Mouse (Mus musculus) embryo, embryonic 11 days (tissue): ENCODE data around the gene Gm44511.
A peak's percentile ranks its signal among the peaks of the same experiment; 100 is the strongest.
"Not testable (repeated sequence)": the region's sequence is repeated elsewhere in the genome, so short reads cannot be mapped to it uniquely, and the experiment has no call there.

Experiments used
- DNase-seq: peaks from one replicate; pipeline ENCODE4 v3.0.0-alpha.2; 2015

The Gm44511 gene

DNA sequence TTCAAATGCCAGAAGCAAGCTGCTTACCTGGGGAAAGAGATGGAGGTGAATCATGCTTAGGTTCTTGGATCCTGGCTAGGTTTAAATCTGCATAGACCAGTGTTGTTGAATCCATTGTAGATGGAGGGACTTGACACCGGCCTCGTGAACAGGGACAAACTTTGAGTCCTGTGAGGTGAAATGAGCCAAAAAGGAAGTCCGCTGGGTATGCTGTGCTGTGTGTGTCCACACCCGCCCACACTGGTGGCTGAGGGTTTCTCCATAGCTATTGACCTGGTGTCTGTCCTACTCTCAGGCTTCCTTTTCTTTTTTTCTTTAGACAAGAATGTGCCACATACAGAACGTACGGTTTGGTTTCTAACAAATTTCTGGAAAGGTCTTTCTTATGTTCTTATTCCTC is at the start of gene Gm44511, which contains the start of gene Klrb1b:
TSS of gene Gm44511 (minus strand) at position 184 of the 400 bp plus-strand sequence.
TSS of gene Klrb1b (minus strand) at position 200 of the 400 bp plus-strand sequence.
- DNase-seq = no peak

DNA sequence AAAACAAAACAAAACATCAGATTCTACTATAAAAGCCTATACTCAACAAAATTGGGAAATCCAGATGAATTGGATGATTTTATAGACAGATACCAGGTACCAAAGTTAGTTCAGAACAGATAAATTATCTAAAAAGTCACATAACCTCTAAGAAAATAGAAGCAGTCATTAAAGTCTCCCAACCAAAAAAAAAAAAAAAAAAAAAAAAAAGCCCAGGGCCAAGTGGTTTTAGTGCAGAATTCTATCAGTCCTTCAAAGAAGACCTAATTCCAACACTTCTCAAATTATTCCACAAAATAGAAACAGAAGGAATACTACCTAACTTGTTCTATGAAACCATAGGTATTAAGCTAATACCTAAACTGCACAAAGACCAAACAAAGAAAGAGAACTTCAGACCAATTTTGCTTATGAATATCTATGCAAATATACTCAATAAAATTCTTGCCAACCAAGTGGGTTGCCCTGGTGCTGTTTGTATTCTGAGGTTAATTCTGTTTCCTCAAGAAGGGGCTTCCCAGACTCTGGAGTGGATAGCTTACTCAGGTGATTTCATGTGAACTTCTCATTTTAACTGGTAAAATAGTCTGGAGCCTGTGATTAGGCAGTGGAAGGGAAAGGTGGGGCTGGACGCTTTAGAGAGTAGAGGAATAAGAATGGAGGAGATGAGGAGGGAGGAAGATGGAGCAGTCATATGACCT is 45.9 kb upstream of the Gm44511 start:
- no peak for DNase-seq

DNA sequence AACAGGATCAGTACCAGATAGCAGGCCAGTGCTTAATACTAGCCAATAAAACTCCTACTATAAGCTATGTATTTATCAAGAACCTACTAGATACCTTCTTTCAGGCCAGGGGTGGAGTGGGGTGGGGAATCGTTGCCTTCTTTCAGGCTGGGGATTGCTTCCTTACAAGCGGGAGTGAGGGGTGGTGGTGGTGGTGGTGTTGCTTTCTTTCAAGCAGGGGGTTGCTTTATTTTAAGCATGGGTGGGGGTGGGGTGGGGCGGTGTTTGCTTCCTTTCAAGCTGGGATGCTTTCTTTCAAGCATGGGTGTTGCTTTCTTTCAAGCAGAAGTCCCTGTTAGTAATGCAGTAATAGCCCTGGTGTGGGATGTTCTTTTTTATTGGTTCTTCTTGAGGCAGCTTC is 42.7 kb upstream of the Gm44511 start:
- no peak for DNase-seq

DNA sequence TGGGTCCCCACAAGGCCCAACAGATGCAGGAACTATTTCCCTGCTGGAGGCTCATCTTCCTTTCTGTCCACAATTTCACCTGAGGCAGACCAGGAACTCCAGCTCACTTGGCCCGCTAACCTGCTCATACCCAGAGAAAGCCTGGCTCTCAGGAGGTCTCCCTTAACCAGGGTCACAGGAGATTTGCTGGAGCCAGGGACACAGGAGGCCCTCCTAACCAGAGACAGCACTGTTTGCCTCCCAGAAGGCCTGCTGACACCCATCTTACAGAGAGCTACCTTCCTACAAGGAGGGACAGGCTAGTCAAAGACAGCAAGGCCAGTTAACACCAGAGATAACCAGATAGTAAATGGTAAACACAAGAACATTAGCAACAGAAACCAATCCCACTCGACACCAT is 31.9 kb upstream of the Gm44511 start:
- DNase-seq = no peak

DNA sequence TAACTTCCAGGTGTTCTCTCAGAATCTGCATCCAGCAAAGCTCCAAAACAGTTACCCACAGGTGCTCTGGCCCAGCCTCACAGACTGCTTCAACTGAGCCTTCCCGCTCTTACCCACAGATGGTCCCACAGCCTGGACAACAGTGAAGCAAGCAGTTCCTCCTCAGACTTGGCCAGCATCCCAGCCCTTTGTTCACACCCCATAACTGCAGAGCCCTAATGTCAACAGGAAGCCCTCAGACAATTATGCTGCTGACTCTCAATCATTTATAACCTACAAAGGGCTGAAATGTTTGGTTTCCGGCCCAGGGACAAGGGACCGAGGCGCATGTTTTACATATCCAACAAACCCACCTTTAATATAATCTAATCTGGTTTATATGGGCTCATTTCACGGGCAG is 30.1 kb upstream of the Gm44511 start:
- DNase-seq = no peak

DNA sequence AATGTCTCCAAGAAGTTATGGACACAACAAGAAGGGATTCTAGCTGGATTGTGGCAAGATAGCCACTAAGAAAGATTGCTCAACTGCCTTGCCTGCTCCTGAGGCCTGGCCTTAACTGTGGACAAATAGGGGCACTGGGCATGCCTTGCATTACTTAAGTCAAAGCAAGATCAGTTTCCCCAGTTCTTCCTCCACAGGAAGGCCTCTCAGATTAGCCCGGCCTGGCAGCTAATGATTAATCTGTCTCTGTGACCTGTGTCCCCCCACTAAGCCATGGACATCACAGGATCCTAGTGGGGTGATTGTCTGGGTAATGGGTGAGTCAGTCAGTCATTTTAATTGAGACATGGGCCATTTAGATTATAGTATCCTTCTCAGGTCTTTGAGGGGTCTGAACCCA is 29.4 kb upstream of the Gm44511 start:
- no peak for DNase-seq

DNA sequence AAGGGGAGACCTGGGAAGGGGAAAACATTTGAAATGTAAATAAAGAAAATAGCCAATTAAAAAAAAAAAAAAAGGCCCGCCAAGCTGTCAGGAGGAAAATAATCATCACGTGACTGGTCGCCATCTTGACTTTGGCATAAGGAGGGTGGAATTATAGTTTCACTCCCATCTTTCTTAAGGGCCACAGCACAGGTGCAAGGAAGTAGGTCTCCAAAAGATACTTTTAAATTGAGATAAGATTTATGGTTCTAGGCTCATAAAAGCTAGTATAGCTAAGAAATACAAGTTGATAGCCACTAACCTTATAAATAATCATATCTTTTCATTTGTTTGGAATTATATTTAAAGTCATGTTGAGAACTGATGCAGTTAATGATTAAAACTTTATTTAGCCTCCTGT is 28.8 kb upstream of the Gm44511 start:
- DNase-seq = no peak

DNA sequence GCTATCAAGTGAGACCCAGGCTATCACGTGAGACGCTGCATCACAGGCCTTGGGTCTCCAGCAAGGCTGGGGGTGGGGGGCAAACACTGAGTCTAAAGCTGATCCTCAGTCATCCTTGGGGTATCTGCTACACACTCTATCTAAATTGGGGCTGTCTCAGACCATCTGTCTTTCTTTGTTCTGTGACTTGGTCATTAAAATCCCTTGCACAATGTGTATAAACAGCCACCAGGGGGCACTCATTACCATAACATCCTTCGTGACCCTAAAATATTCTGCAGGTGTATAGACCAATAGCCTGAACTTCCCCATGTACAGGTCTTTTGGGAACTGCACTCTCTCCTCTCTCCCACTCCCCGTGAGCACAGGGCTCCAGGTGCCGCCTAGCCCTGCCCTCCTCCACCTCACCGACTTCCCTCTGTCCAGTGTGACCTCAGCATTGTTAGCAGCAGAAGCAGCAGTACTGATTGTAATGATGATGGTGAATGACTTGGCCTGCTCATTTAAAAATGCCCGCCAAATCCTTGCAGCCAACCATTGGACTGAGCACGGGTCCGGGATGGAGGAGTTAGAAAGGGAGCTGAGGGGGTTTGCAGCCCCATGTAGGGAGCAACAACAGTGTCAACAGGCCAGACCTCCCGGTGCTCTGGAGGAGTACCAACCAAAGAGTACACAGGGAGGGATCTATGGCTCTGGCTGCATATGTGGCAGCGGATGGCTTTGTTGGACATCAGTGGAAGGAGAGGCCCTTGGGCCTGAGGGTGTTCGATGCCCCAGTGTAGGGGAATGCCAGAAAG is 28.1 kb upstream of the Gm44511 start:
- DNase-seq = peak; percentile 78

DNA sequence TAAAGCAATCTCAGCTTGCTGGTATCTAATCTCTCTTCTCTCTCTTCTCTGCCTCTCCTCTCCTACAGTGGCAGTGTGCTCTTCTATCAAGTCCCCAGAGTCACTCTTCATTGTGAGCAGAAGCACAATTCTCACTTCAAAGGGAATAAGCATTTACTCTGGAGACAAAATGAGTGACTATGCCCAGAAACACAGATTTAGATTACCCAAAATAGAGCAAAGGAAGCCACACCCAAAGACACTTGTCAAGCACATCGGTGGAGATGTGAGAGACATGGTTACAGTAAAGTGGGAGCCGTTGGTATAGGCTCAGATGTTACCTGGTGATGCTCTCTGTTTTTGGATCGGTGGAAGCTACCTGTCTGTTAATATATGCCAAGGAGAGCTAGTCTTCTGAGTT is 26.7 kb upstream of the Gm44511 start:
- DNase-seq = no peak

DNA sequence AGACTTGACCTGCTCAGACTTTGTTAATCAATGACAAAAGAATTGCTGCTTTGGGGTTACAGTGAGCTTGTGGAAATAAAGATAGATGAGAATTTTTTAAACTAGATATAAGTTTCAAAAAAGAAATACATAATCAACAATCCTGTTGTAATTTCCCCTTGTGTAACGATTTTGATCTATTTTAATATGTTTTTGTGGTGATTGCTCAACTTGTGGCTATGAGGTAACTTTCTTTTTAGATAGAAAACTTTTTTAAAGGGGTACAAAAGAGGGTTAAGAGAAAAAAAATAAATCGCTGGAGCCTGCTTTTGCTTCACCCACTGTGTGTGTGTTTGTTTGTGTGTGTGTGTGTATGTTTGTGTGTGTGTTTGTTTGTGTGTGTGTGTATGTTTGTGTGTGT is 25.0 kb upstream of the Gm44511 start:
- no peak for DNase-seq

DNA sequence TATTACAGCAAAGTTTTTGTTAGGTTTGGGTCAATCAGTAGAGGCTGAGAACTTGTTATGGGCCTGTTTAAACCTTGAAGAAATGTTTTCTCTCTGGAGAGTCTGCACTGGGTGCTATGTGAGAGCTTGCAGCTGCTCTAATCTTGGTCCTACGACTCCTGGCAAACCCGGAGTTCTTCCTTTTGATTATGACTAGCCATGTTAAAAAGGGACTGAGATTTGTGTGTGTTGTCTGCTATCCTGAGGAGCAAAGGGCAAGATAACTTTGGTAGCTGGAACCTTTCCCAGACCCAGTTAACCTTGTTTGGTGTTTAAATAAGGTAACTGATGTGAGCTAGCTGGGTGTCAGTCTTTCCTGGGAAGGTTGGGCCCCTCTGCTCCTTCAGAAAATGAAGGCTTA is 24.6 kb upstream of the Gm44511 start:
- no peak for DNase-seq

DNA sequence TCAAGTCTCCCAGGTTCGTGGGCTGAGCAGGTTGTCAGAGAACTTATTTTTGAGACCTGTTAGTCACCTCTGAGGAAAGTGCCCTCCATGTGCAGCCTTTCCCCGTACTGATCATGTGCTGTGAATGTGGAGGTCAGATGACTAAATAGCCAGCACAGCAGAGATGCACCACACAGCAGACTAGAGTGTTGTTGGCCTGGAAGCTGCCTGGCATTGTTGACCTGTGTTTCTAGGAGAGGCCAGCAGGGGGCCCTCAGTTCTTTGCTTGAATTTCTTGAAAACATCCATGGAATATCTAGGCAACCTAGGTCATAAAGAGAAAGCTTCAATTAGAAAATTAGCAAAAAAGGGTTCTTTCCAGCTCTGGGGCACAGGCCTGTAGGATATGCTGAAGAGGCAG is 23.8 kb upstream of the Gm44511 start:
- DNase-seq = peak; percentile 69

DNA sequence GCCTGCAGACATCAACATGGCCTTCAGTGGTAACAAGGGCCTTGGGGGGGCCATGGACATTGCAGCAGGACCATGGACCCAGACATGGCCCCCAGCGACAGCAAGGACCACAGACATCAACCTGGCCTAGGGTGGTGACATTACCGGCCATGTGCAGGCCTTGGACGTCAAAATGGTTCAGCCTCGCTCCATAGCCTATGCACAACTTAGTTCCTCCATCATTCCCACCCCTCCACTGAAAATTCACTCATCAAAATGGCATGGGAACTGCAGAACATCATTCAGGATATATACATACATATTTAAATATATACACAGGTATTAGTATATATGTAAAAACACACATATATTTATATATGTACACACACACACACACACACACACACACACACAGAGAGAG is 21.3 kb upstream of the Gm44511 start:
- DNase-seq = no peak

DNA sequence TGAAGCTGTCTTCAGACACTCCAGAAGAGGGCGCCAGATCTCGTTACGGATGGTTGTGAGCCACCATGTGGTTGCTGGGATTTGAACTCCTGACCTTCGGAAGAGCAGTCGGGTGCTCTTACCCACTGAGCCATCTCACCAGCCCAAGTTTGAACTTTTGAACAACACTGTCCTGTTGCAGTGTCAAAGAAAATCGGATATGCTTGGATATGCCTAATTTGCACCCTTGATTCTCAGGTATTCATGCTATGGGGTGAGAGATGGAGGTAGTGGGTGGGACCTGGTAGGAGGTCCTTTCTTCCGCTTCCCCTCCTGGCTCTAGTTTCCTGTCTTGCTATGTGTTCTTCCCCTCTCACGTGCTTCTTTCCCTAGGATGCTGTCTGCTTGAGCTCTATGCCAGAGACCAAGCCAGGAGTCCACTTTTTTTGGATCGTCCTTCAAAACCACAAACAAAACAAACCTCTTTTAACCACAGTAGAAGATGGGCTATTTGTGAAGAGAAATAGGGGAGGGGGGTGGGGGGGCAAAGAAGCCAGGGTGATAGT is 20.0 kb upstream of the Gm44511 start:
- DNase-seq = no peak

DNA sequence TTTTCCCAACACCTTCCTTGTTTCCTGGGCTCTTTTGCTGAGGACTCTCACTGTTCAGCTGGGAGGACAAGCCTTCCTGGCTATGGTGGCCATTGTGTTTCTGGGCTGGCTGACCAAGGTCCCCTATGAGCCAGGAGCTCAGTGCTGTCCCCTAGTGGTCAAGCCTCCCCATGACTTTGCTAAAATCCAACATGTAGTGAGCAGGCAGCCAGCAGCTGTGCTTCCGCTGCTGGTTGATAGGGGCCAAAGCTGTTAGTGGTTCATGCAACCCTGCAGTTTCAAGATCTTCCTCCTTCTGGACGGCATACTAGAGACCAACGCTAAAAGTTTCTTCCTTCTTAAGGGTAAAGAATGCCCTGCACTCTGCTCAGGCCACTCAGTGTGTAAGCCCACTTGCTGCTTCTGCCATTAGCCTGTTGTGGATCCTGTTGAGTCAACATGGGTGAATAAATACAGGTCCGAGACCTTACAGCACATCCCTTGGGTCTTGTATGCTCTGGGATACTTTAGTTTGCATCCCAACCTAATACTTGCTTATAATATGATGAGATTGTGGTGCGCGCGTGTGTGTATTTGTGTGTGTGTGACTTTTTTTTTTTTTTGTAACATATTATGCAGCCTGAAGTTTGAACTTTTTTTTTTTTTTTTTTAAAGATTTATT is 19.3 kb upstream of the Gm44511 start:
- DNase-seq = peak; percentile 92

DNA sequence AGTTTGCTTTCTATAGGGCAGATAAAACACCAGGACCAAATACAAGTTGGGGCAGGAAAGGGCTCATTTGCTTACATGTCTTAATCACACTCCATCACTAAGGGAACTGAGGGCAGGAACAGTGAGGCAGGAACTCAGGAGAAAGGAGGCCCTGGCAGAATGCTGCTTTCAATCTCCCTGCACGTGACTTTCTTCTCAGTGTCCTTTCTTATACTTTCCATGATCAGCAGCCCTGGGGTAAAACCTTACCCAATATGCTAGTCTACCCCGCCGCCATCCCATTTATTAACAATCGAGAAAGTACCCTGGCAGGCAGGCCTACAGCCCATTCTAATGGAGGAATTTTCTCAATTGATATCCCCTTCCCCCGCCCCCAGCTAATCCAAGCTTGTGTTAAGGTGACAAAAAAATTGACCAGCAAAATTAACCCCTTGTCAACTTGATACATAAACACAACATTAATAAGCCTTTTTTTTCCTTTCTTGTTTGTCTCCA is 18.5 kb upstream of the Gm44511 start:
- no peak for DNase-seq

DNA sequence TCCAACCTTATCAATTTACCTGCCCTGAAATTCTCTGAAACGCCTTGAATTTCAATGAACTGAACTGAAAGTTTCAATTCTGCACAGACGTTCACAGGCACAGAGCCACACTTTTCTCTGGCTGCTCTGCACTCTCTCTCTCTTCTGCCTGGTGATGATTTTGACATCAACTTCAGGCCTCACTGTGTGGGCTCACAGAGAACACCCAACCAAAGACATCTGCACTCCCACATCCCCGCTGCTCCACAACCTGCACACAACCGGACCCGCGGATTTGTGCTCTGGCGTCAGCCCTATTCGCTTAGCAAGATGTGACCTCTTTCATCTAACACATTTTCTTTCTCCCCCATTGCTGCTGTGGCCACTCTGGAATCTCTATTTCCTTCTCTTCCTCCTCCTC is 18.0 kb upstream of the Gm44511 start:
- DNase-seq = peak; percentile 11

DNA sequence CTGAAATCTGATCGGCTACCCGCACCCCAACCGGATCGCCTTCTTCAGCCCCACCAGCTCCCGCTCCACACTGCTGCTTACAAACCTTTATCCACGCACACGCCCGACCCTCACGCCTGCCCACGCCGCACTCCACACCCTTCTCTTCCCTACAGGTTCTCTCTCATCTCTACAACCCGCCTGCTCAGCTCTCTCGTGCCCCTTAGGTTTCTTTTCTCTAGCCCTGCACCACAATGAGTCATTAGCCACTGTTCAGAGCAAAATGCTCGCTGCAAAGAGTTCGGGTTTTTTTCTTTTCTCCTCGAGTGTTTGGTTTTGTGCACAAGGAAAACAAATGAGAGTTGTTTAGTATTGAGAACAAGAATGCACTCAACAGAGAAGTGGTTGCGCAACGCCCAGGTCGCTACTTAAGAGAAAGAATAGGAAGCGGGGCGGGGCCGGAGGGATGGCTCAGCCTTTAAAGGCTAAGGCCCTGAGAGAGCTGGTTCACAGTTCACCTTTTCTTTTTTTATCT is 17.4 kb upstream of the Gm44511 start:
- peak; percentile 85 for DNase-seq

DNA sequence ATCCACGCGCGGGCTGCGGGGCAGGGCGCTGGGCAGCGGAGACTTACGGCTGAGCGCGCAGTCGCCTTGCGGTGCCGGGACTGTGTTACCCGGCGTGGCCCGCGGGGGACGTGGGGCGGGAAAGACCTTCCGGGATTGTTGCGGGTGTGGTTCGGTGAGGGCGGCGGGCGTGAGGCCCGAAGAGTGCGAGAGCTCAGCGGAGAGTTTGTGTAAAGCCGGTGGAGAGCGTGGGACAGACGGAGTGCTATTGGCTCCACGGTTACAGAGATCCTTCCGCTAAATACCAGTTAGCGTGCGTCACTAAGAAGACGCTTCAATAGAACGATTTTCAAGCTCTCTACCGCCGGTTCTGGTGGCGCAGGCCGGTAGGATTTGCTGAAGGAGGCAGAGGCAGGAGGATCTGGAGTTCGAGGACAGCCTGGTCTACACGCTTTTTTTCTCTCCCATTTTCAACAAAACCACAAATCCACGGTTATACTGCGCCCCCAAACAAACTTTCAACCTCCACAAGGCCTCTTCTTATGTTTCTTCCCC is 16.9 kb upstream of the Gm44511 start:
- DNase-seq = peak; percentile 93

DNA sequence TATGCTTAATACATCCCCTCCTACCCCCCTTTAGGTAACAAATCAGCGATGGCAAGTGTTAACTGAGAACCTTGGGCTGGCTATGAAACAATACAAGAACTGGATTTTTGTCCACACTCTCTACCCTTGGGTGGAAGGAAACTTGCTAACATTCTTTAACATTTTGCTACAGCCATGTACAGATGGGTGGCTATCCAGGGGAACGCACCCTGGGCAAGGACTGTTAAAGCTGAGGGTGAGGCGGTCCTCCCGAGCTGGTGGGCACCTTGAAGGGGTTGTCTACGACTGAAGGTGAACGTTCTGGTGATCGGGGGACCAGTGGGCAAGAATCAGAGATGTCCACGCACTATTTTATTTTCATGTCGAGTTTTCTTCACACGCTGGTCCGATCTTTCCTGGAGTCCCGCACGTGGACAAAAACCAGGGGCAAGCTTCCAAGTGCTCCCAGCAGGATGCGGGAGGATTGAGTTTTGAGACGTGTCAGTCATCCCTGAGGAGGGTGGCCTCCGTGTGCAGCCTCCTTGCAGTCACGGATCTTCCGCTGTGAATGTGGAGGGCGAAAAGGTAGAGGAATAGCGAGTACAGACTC is 16.3 kb upstream of the Gm44511 start:
- no peak for DNase-seq

DNA sequence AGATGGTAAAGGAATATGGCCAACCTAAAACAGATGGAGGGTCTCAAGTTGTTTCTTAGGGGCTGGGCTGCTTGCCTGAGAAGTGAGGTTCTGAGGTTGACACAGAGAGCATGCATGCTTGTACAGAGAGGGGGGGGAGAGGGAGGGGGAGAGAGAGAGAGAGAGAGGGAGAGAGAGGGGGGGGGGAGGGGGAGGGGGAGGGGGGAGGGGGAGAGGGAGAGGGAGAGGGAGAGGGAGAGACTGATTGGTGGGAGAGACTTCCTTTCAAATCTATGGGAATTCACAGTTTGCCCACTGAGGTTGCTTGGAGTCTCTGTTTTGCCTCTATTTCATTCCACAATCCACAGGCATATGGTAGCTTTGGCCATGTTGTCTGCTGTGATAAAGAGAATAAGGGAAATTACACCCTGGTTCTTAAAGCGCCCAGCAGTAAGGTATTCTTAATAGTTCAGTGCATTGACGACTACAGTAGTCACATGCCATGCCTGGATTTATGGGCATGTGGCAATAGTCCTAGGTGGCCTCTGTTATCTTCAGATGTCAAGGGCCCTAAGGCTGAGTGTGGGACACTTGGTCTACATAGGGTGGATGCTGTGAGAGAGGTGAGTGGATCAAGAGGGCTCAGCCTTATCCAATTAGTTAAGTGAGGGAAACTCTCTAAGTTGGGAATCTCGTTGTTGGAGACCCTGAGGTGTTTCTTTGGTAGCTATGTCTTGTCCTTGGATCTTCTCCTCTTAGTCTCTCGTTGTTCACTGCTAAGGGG is 15.4 kb upstream of the Gm44511 start:
- DNase-seq = no peak

DNA sequence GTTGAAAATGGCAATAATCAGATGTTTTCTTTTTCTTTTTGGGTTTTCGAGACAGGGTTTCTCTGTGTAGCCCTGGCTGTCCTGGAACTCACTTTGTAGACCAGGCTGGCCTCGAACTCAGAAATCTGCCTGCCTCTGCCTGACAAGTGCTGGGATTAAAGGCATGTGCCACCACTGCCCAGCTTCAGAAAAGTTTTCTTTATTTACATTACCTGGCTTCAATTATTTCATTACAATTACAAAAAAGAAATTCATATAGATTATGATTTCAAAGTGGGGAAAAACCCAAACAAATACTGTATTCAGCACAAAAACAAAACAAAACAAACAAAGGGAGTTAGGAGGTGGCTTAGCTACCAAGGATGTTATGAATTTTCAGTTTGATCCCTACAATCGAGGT is 14.6 kb upstream of the Gm44511 start:
- not testable (repeated sequence) for DNase-seq
